Mouse (Mus musculus) midbrain, postnatal 0 days (tissue): ENCODE measurements around the gene 1700030K09Rik. TPM values are rescaled to one million over a fixed set of nuclear protein-coding genes. Genes with fewer than 3 reads are reported as not detected.
A peak's percentile ranks its signal among the peaks of the same experiment; 100 is the strongest.

Experiments
- ATAC-seq: fragments of 200-750 bp; cut with Nextera tagmentation; 2 replicates; pipeline ENCODE4 v1.8.0; 2017; ENCODE audit warnings: moderate number of reproducible peaks, mild to moderate bottlenecking, moderate TSS enrichment, moderate library complexity; ENCODE audit not compliant: low FRiP score
- DNase-seq: peaks from one replicate; pipeline ENCODE4 v3.0.0-alpha.2; 2015; ENCODE audit warnings: low spot score
- H3K27ac ChIP-seq: fragments of 300-500 bp; sonication (generic); 2 replicates; pipeline ENCODE4 v1.5.1; 2014; ENCODE audit warnings: low read depth, mild to moderate bottlenecking, low read length, mixed read lengths
- H3K27me3 ChIP-seq: fragments of 300-500 bp; sonication (generic); 2 replicates; pipeline ENCODE4 v1.6.1; 2014; ENCODE audit warnings: low read length, control low read depth, mixed read lengths; ENCODE audit not compliant: insufficient read depth
- H3K36me3 ChIP-seq: fragments of 300-500 bp; sonication (generic); 2 replicates; pipeline ENCODE4 v1.6.1; 2014; ENCODE audit warnings: low read length, control low read depth, mixed read lengths; ENCODE audit not compliant: insufficient read depth
- H3K4me1 ChIP-seq: fragments of 300-500 bp; sonication (generic); 2 replicates; pipeline ENCODE4 v1.6.1; 2014; ENCODE audit warnings: mild to moderate bottlenecking, control low read depth, antibody characterized with exemption, low read length, mixed read lengths; ENCODE audit not compliant: insufficient read depth
- H3K4me2 ChIP-seq: fragments of 300-500 bp; sonication (generic); 2 replicates; pipeline ENCODE4 v1.6.1; 2014; ENCODE audit warnings: low read depth, mild to moderate bottlenecking, low read length, mixed read lengths; ENCODE audit not compliant: poor library complexity, severe bottlenecking
- H3K4me3 ChIP-seq: fragments of 300-500 bp; sonication (generic); 2 replicates; pipeline ENCODE4 v1.5.1; 2014; ENCODE audit warnings: low read depth, mild to moderate bottlenecking, low read length, moderate library complexity
- H3K9ac ChIP-seq: fragments of 300-500 bp; sonication (generic); replicated peaks from 2 replicates; pipeline ENCODE4 v1.6.1; 2014; ENCODE audit warnings: mild to moderate bottlenecking, low read length, moderate library complexity, mixed read lengths; ENCODE audit not compliant: poor library complexity, severe bottlenecking
- H3K9me3 ChIP-seq: fragments of 300-500 bp; sonication (generic); 2 replicates; pipeline ENCODE4 v1.6.1; 2016; ENCODE audit warnings: low read length, control low read depth
- CTCF ChIP-seq: IDR thresholded peaks from 2 replicates; pipeline ENCODE4 v1.5.1; 2016; ENCODE audit warnings: antibody characterized with exemption, mild to moderate bottlenecking
- WGBS: fragments of 180-500 bp; shearing (Covaris S2); extraction: QIAGEN DNeasy Blood & Tissue Kit; methylation state at CpG from one replicate; pipeline ENCODE4 v1.1.7; 2014; 5-methylcytosine and 5-hydroxymethylcytosine counted together
- polyA plus RNA-seq: library from polyadenylated mRNA; unstranded; fragments of >200 nt; fragmentation: Nextera tagmentation; extraction: Ambion mirVana; gene quantifications from 2 replicates; pipeline ENCODE4 v1.2.1, GENCODE M21; 2015
- total RNA-seq: library from RNA; depleted of rRNA; stranded (reverse); fragments of >200 nt; gene quantifications from 2 replicates; pipeline ENCODE4 v1.2.3, GENCODE M21; 2014

1700030K09Rik gene
- total and polyA plus RNA-seq, 2 experiments from 2014 or later = 8.7 to 14.7 TPM

GRCm38 (mm10) chr8:72429676-72430075, 14.0 kb upstream of the 1700030K09Rik start:
- Histone ChIP-seq H3K4me2 (no peak overlapping the region), H3K27ac (no peak overlapping the region), H3K9me3 (no peaks in the 10 kb centered on the region), H3K9ac (no peak overlapping the region), H3K36me3 (no peaks in the 10 kb centered on the region), H3K27me3 (no peaks in the 10 kb centered on the region), H3K4me1 (no peaks in the 10 kb centered on the region), H3K4me3 (no peak overlapping the region)
- WGBS = 54% methylated on average over 13 of the region's 13 CpGs
- no peak for ATAC-seq
- TF ChIP-seq CTCF = peak; percentile 46
- DNase-seq = no peak

- Histone ChIP-seq H3K36me3 (no peaks in the 10 kb centered on the region), H3K4me2 (no peak overlapping the region), H3K9ac (no peak overlapping the region), H3K27ac (no peak overlapping the region), H3K4me3 (no peak overlapping the region), H3K9me3 (no peaks in the 10 kb centered on the region), H3K27me3 (no peaks in the 10 kb centered on the region), H3K4me1 (no peaks in the 10 kb centered on the region)
- no peak for TF ChIP-seq CTCF
- 37% methylated on average over 2 of the region's 2 CpGs for WGBS
- ATAC-seq (no peak), DNase-seq (no peak)
Measured at GRCm38 (mm10) chr8:72434952-72435351, 8.7 kb upstream of the 1700030K09Rik start.

GRCm38 (mm10) chr8:72438248-72439015, 5.2 kb upstream of the 1700030K09Rik start:
- H3K9ac ChIP-seq = no peak overlapping the region
- no peak overlapping the region for H3K27ac ChIP-seq
- ATAC-seq (no peak), DNase-seq (no peak)
- no peak overlapping the region for H3K4me3 ChIP-seq
- no peaks in the 10 kb centered on the region for H3K36me3 ChIP-seq
- WGBS = 67% methylated on average over 8 of the region's 8 CpGs
- no peaks in the 10 kb centered on the region for H3K27me3 ChIP-seq
- no peak overlapping the region for H3K4me2 ChIP-seq
- no peaks in the 10 kb centered on the region; the same call in 1 of the 2 replicates for H3K4me1 ChIP-seq
- TF ChIP-seq CTCF = no peak
- H3K9me3 ChIP-seq = no peaks in the 10 kb centered on the region

GRCm38 (mm10) chr8:72443994-72444350, 292 bp downstream of the 1700030K09Rik start:
- ATAC-seq (peak; percentile 62), DNase-seq (no peak)
- Histone ChIP-seq H3K4me3 (peak overlapping the region; percentile 38), H3K9me3 (no peaks in the 10 kb centered on the region), H3K36me3 (peaks cover 4% of the 10 kb centered on the region; the same call in 1 of the 2 replicates), H3K4me1 (peaks cover 3% of the 10 kb centered on the region), H3K4me2 (peak overlapping the region; percentile 47), H3K27ac (peak overlapping the region; percentile 52), H3K9ac (peak overlapping the region; percentile 67), H3K27me3 (no peaks in the 10 kb centered on the region)
- WGBS = 36% methylated on average over 6 of the region's 6 CpGs
- TF ChIP-seq CTCF = no peak

GRCm38 (mm10) chr8:72445071-72445470, 1.4 kb downstream of the 1700030K09Rik start:
- 92% methylated on average over 6 of the region's 6 CpGs for WGBS
- DNase-seq (no peak), ATAC-seq (no peak)
- H3K4me3 ChIP-seq = no peak overlapping the region
- peaks cover 11% of the 10 kb centered on the region for H3K36me3 ChIP-seq
- no peak for TF ChIP-seq CTCF
- H3K4me2 ChIP-seq = no peak overlapping the region
- H3K27ac ChIP-seq = no peak overlapping the region
- no peak overlapping the region for H3K9ac ChIP-seq
- H3K27me3 ChIP-seq = no peaks in the 10 kb centered on the region
- H3K4me1 ChIP-seq = peaks cover 3% of the 10 kb centered on the region
- no peaks in the 10 kb centered on the region for H3K9me3 ChIP-seq

- Histone ChIP-seq H3K4me3 (no peak overlapping the region), H3K9me3 (no peaks in the 10 kb centered on the region), H3K9ac (no peak overlapping the region), H3K4me1 (no peaks in the 10 kb centered on the region), H3K27me3 (no peaks in the 10 kb centered on the region), H3K36me3 (peaks cover 49% of the 10 kb centered on the region), H3K27ac (no peak overlapping the region), H3K4me2 (no peak overlapping the region)
- TF ChIP-seq CTCF = no peak
- DNase-seq = no peak
- 94% methylated on average over 8 of the region's 8 CpGs for WGBS
- no peak for ATAC-seq
Measured at GRCm38 (mm10) chr8:72451516-72451915, 7.8 kb downstream of the 1700030K09Rik start.
